Mouse (Mus musculus) layer of hippocampus, postnatal 14 days (tissue): ENCODE measurements at regions not wholly inside any gene's neighbourhood (a gene's known extent, or its start where the extent isn't known, plus 50 kb on each side); places are given as distances from the start of the nearest gene placed in this dataset.

Experiments used
- DNase-seq, 2 experiments: peaks; one replicate each; pipeline ENCODE4 v3.0.0; 2021 to 2022; ENCODE audit warnings: low spot score in 2 of 2, mixed read lengths in 1 of 2

DNA sequence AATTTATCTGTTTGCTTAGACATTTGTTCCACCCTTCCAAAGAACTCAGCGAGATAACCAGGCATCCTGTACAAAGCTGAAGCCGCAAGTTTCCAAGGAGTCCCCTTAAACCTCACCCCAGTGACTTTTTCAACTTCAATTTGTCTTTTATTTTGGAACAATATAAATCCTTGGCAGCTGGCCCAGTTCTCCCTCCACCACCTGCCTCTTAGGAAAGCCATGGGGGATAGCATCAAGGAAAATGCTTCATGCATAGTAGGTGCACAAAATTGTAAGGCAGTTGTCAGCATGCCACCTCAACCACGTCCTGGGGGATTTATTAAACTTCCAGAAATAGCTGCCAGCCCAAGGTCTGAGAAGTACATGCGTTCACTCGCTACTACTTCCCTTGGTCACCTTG, 214.1 kb upstream of the Usp24 start:
- no peak for DNase-seq

DNA sequence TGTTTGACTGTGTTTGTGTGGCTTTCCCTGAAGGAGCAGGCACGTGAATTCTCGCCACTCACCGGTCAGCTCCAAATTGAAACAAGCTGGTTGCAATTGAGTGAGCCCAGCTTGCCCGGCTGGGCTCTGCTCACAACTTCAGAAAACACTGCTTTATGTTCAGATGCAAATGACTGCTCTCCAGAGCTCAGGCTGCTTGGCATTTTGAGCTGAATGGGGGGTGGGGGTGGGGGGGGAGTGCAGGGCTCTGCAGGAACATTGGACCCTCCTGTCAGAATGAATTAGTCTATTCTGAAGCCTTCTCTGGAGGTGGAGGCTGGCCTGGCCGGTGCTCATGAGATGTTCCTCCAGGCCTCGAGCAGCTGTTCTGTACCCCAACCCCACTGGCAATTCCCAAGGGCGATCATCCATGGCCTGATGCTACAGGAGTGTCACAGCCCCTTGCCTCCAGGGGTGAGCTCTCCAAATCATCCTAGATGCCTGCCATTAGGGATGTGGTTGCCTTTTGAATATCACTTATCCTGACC, 213.5 kb upstream of the Usp24 start:
- DNase-seq, result peak in 1 of 2 experiments; percentile 9

- DNase-seq, result peak; percentile 27 to 37
Measured at GRCm38 (mm10) chr4:106103750-106104635, 212.0 kb upstream of the Usp24 start.

DNA sequence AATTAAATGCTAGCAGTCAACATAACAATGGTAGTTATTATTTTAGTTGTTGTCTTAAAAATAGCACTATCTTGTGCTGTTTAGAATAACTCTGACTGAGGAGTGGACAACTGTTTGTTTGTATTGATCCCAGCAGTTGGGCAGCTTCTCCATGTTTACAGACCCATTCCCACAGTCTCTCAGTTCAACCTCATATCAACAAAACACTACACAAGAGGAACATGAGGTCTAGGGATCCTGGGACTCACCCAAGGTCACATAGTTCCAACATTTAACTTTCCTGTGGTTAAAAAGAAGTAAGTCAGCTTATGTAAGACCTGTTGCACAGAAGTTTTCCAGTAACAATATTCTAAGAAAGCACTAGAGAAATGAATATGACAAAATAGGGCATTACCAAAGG, 203.0 kb upstream of the Usp24 start:
- no peak for DNase-seq

GRCm38 (mm10) chr4:106113747-106114146, 202.3 kb upstream of the Usp24 start:
- no peak for DNase-seq

DNA sequence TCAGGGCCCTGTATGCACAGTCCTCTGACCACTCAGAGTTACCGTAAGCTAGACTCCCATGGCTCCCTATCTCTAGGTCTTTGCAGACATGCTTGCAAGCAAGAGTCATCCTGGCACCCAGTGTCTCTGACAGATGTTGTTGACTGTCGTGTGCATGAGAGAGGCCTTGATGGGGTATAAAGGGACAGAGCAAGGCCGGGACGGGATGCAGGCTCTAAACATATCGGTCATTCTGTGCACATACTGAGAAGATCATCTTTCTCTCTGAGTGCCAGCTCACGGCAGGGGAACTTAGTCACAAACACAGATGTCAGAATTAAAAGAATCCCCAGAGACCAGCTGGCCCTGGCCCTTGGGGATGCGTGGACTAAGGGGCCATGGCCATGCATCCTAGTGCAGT, 199.4 kb upstream of the Usp24 start:
- no peak for DNase-seq

DNA sequence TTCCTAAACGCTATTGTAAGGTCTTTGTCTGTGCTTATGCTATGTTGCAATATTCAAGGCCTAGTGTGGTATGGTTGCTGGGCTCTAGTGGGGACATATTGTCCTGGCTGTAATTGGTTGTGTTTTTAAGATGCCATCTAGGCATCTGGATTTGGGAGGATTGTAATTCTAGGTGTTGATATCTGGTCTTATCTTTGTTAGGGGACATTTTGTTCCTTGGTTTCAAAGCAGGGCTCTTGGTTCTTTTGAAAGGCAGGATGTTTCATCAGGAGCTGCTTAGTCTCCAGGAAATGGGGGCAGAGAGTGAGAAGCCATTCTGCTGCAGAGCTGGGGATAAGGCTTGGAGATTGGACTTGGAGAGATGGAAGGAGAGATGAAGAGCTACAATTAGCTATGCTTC, 194.7 kb upstream of the Usp24 start:
- DNase-seq, result no peak

DNA sequence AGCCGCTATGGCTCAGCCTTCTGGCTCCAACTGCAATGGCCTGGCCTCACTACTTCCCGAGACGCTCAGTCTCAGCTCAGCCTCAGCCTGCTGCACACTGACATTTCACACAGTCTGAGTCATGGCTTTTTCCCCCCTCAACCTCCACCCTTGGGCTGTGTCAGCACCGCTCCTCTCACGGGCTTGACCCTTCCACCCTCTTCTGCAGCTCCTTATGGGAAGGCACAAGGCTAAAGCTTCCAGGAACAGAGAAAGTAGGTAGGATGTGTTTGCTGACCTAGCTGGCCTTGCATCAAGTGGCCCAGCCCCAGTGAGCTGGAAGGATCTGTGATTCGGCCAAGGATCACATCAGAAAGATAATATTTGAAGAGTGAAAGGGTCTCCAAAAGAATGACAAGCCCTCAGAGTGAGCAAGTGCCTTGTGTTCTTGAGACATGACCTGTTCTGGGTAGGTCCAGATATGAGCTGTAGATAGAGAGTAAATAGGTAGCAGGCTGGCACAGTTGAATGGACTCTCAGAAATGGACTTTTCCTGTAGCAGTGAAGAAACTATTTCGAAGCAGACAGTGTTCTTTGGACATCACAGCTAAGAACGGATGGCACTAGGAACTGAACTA, 192.9 kb upstream of the Usp24 start:
- DNase-seq, result no peak

DNA sequence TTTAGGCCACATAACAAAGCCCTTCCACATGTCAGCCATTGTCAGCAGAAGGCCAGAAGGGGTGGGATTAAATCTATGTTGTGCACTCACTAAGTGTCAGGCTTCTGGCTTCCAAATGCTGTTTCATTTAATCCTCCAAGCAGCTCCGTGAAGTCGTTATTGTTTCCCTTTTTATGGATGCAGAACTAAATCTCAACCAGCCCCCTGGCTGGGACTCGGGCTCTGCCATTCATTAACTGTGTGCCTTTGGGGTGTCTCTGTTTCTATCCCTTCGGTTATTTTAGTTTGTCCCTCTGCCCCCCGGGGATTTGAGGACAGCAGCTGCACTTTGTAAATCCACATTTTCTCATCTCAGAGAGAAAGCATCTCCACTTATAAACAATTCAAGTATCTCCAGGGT, 188.8 kb upstream of the Usp24 start:
- DNase-seq, result no peak

DNA sequence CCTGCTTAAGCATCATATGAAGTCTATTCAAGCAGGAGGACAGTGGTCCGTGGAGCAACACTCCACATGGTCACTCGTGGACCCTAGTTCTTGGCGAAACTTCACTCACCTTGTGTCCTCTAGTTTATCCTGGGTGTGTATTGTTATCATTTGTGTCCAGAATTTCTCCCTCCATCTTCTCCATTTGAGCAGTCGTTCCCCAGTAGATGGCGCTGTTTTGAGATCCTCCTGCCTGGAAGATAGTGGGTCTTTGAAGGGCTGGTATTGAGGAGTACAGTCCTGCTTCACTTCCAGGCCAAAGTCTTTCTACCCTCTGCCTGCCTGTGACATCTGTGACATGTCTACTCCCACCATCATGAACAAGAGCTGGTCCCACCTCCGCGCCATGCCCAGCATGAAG, 188.4 kb upstream of the Usp24 start:
- peak in 1 of 2 experiments; percentile 11 for DNase-seq

- DNase-seq, result no peak
Measured at GRCm38 (mm10) chr4:106129327-106129726, 186.7 kb upstream of the Usp24 start.

- DNase-seq, result no peak
Measured at GRCm38 (mm10) chr4:106129803-106130202, 186.2 kb upstream of the Usp24 start.

GRCm38 (mm10) chr4:106133746-106134730, 182.0 kb upstream of the Usp24 start:
- DNase-seq, result no peak

GRCm38 (mm10) chr4:106142741-106143140, 173.3 kb upstream of the Usp24 start:
- DNase-seq, result no peak

DNA sequence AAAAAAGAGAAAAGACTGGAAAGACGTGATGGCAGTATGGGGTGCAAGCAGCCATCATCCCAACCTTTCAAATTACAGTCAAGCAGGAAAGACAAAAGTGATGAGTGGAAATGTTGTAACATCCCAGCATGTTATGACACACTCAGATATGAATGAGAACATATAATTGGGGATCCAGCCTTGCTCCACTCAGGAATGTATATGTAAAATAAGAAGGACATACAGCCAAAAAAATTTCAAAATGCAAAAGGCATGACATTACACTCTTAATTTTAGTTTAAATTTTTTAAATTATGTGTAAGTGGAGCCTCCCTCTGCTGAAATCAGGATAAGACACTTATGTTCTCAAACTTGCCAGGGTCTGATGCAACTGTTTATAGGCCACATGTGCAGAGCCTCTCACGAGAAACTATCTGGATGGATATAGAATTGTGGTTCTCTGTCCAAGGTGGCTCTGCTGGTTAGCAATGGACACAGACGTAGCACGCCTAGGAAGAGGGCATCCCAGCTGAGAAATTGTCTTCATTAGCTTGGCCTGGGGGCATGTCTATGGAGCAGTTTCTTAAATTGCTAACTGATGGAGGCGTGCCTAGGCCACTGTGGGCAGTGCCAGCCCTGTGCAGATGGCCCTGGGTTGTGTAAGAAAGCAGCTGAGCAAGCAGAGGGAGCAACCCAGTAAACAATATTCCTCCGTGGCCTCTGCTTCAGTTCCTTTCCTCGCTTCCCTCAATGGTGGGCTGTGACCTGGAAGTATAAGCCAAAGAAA, 171.5 kb upstream of the Usp24 start:
- no peak for DNase-seq

- peak; percentile 24 to 45 for DNase-seq
Measured at GRCm38 (mm10) chr4:106146919-106147460, 169.0 kb upstream of the Usp24 start.

DNA sequence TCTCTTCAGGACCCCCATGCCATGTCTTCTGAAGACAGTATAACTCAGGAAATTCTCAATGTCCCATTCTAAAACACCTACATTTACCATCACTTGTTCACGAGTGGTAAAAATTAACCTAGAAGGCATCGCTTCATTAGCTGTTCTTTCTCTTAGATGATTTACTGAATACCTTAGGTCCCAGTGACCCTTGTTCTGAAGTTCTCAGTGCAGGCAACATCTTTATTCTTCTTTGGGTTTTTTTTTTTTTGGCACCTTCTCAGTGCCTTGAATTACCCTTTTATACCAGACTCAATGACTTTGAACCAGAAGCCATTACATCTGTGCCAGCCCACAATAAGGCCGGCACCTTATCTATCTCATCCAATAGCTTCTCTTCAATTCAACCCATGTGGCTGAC, 167.1 kb upstream of the Usp24 start:
- no peak for DNase-seq

GRCm38 (mm10) chr4:106149471-106150048, 166.5 kb upstream of the Usp24 start:
- DNase-seq, result no peak

DNA sequence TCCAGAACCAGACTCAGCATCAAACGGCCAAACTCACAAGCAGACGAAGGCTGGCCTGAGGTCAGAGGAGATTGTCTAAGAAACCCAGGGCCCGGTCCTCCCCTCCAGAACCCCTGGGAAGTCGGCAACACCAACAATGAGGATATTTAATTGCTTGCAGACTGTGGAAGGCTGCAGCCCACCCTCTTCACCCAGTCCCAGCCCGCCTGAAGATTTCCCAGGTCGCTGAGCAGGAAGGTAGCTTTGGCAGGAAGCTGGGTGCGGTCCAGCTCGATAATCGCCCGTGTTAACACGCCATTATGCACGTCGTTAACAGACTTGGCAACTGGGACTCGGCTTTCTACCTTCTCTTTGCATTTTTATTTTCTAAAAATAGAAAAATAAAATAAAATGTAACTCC, 165.2 kb upstream of the Usp24 start:
- no peak for DNase-seq
